In the genomic region with DNA sequence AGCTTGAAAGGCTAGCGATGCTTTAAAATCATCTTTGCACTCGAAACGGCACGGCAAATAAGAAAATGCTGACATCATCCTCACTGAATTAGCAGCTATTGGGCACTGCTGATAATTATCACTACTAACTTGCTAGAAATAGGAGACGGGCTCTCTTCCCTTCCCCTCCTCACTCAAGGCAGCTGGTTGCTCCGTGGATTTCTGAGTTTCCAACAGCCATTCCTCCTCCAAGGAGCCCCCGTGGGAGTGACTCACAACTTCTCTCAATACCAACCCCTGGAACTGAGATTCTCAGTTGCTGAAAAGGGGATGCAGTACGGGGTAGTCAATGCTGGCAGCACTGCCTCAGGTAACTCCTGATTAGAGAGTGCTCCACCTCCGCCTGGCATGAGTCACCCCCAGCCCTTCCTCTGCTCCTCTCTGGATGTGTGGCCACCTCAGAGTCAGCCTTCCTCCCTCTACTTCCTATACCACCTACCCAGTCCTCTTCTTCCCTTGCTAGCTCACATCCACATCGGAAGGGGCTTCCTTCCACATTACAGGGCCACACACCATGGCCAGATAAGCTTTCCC, we compare ENCODE assay signal across 12 mouse cellular contexts.
DNase-seq lines count a peak whose midpoint lies in the region; ATAC-seq lines count a peak whose summit lies in the region.
"Had no signal": no experiment of that assay in that cellular context is flagged by ENCODE, and none has a peak within 500 bp of the region (broad histone marks: within the 10 kb centered on the region; RNA-seq: fewer than 3 reads in every experiment).

No protein-coding gene starts in this region.

- WGBS in hindbrain, embryonic 13.5 days = 72% methylated on average over 10 of the region's 10 CpGs
- 85% methylated on average over 10 of the region's 10 CpGs for WGBS in hindbrain, embryonic 10.5 days
- 23% methylated on average over 10 of the region's 10 CpGs for WGBS in liver, embryonic 15.5 days (ENCODE audit: insufficient replicate concordance)

- peak overlapping the region; percentile 13; the same call in 1 of the 2 replicates for H3K27ac ChIP-seq in hindbrain, embryonic 13.5 days
- no peak overlapping the region for H3K27ac ChIP-seq in hindbrain, embryonic 10.5 days
- H3K27ac ChIP-seq in liver, embryonic 15.5 days (replicated peaks) = no peak overlapping the region
- H3K27ac ChIP-seq: embryonic facial prominence, embryonic 15.5 days; neural tube, embryonic 12.5 days had no signal

- no peak overlapping the region for H3K4me2 ChIP-seq in hindbrain, embryonic 13.5 days
- peak overlapping the region; percentile 16; the same call in 1 of the 2 replicates for H3K4me2 ChIP-seq in liver, embryonic 15.5 days
- H3K4me2 ChIP-seq: embryonic facial prominence, embryonic 15.5 days; neural tube, embryonic 12.5 days had no signal

- peaks cover 24% of the 10 kb centered on the region for H3K4me1 ChIP-seq in hindbrain, embryonic 13.5 days (replicated peaks)
- peaks cover 20% of the 10 kb centered on the region for H3K4me1 ChIP-seq in hindbrain, embryonic 10.5 days (replicated peaks)
- H3K4me1 ChIP-seq in liver, embryonic 15.5 days (replicated peaks) = peaks cover 10% of the 10 kb centered on the region

- DNase-seq in hindbrain, embryonic 10.5 days (ENCODE audit: low spot score) = no peak
- DNase-seq in 416B (ENCODE audit: low read depth) = peak; percentile 73
- peak; percentile 16 for DNase-seq in NIH3T3 (ENCODE audit: low read depth)
- no peak for DNase-seq in adrenal gland, adult 18-20 months (ENCODE audit: low spot score in 2 of 2)
- no peak for DNase-seq in kidney, postnatal 14 days
- DNase-seq: layer of hippocampus, postnatal 36 days had no signal

- peak; percentile 26; the same call in 1 of the 2 replicates for ATAC-seq in hindbrain, embryonic 13.5 days (ENCODE audit: low FRiP score)
- ATAC-seq in liver, embryonic 15.5 days (ENCODE audit: insufficient read depth) = no peak
- no peak for ATAC-seq in monocyte, adult 5-6 weeks (replicated peaks; ENCODE audit: insufficient number of reproducible peaks, low FRiP score, low TSS enrichment, poor library complexity, severe bottlenecking)
- ATAC-seq: lung, postnatal 0 days had no signal

- H3K4me3 ChIP-seq in hindbrain, embryonic 13.5 days = no peak overlapping the region
- no peak overlapping the region for H3K4me3 ChIP-seq in hindbrain, embryonic 10.5 days
- H3K4me3 ChIP-seq in liver, embryonic 15.5 days (replicated peaks) = no peak overlapping the region
- H3K4me3 ChIP-seq: embryonic facial prominence, embryonic 15.5 days; neural tube, embryonic 12.5 days had no signal

- H3K27me3 ChIP-seq in hindbrain, embryonic 13.5 days = no peaks in the 10 kb centered on the region
- H3K27me3 ChIP-seq in hindbrain, embryonic 10.5 days (ENCODE audit: insufficient read depth, poor library complexity, severe bottlenecking) = no peaks in the 10 kb centered on the region
- no peaks in the 10 kb centered on the region for H3K27me3 ChIP-seq in liver, embryonic 15.5 days
- H3K27me3 ChIP-seq: embryonic facial prominence, embryonic 15.5 days; neural tube, embryonic 12.5 days had no signal

- H3K9me3 ChIP-seq in hindbrain, embryonic 13.5 days = no peaks in the 10 kb centered on the region
- peaks cover 6% of the 10 kb centered on the region for H3K9me3 ChIP-seq in hindbrain, embryonic 10.5 days
- H3K9me3 ChIP-seq in liver, embryonic 15.5 days (replicated peaks) = no peaks in the 10 kb centered on the region
- H3K9me3 ChIP-seq: embryonic facial prominence, embryonic 15.5 days had no signal

- H3K9ac ChIP-seq in hindbrain, embryonic 13.5 days = no peak overlapping the region
- H3K9ac ChIP-seq in liver, embryonic 15.5 days = no peak overlapping the region
- H3K9ac ChIP-seq: embryonic facial prominence, embryonic 15.5 days; neural tube, embryonic 12.5 days had no signal

- no peaks in the 10 kb centered on the region for H3K36me3 ChIP-seq in hindbrain, embryonic 13.5 days
- peaks cover 11% of the 10 kb centered on the region for H3K36me3 ChIP-seq in hindbrain, embryonic 10.5 days
- H3K36me3 ChIP-seq in liver, embryonic 15.5 days (replicated peaks) = no peaks in the 10 kb centered on the region
- H3K36me3 ChIP-seq: embryonic facial prominence, embryonic 15.5 days; neural tube, embryonic 12.5 days had no signal

Comparison
In these comparisons a context has a peak if more than half of its experiments do, and no peak if none do; other contexts are left out.
1. DNase-seq: peak in 416B (single experiment) and NIH3T3 (single experiment); none in hindbrain, embryonic 10.5 days (single experiment), adrenal gland, adult 18-20 months (0 of 2) and kidney, postnatal 14 days (single experiment).